Mouse (Mus musculus) testis, adult 2 months (tissue): ENCODE results near the gene Csmd2.

Source experiments
- CTCF ChIP-seq: fragments of 200-500 bp; IDR thresholded peaks from 2 replicates; pipeline ENCODE4 v1.5.1; 2012; ENCODE audit warnings: low read depth, mild to moderate bottlenecking, inconsistent platforms, low read length, moderate library complexity; ENCODE audit not compliant: control insufficient read depth, insufficient read depth, insufficient replicate concordance
- POLR2A ChIP-seq: fragments of 200-500 bp; IDR thresholded peaks from 2 replicates; pipeline ENCODE4 v1.6.1; 2012; ENCODE audit warnings: low read depth, mild to moderate bottlenecking, inconsistent platforms, low read length, moderate library complexity; ENCODE audit not compliant: control insufficient read depth

GRCm38 (mm10) chr4:127970901-127971868 is 16.5 kb upstream of the Csmd2 start, which contains the start of gene CK137956:
- TF ChIP-seq POLR2A: peak; percentile 62; the same call in 1 of the 2 replicates
- no peak for TF ChIP-seq CTCF
